Mouse (Mus musculus) brain, embryonic 14.5 days (tissue): ENCODE measurements at regions not wholly inside any gene's neighbourhood (a gene's known extent, or its start where the extent isn't known, plus 50 kb on each side); places are given as distances from the start of the nearest gene placed in this dataset.

Experiments
- DNase-seq: peaks from one replicate; pipeline ENCODE4 v3.0.0-alpha.2; 2011; ENCODE audit warnings: low read depth
- CTCF ChIP-seq: fragments of 200-500 bp; IDR thresholded peaks from 2 replicates; pipeline ENCODE4 v1.5.1; 2012; ENCODE audit warnings: inconsistent platforms, mild to moderate bottlenecking, moderate library complexity, borderline replicate concordance; ENCODE audit not compliant: insufficient read depth, insufficient read length; ENCODE audit errors: extremely low read depth
- POLR2A ChIP-seq: fragments of 200-500 bp; IDR thresholded peaks from 2 replicates; pipeline ENCODE4 v1.6.1; 2012; ENCODE audit warnings: mild to moderate bottlenecking, inconsistent platforms, borderline replicate concordance; ENCODE audit not compliant: poor library complexity, insufficient read depth, insufficient read length, severe bottlenecking; ENCODE audit errors: extremely low read depth

GRCm38 (mm10) chr15:74420550-74420949 lies 215.6 kb downstream of the Mroh4 start:
- TF ChIP-seq CTCF: no peak
- no peak for TF ChIP-seq POLR2A
- DNase-seq: no peak

GRCm38 (mm10) chr15:74418635-74419034 lies 217.5 kb downstream of the Mroh4 start:
- TF ChIP-seq CTCF (no peak), POLR2A (no peak)
- DNase-seq: no peak

- TF ChIP-seq CTCF (no peak), POLR2A (no peak)
- peak; percentile 76 for DNase-seq
Observed at GRCm38 (mm10) chr15:74413217-74413616, 222.9 kb downstream of the Mroh4 start.

- no peak for TF ChIP-seq POLR2A
- TF ChIP-seq CTCF: no peak
- no peak for DNase-seq
Observed at GRCm38 (mm10) chr15:74412261-74412660, 223.9 kb downstream of the Mroh4 start.

- no peak for DNase-seq
Observed at GRCm38 (mm10) chr15:74411097-74411496, 225.1 kb downstream of the Mroh4 start.

GRCm38 (mm10) chr15:74404866-74405265 lies 231.3 kb downstream of the Mroh4 start:
- TF ChIP-seq POLR2A (no peak), CTCF (no peak)

More at GRCm38 (mm10) chr15:74411097-74411496, 225.1 kb downstream of the Mroh4 start:
- peak; percentile 60 for TF ChIP-seq CTCF
- TF ChIP-seq POLR2A: no peak

DNA sequence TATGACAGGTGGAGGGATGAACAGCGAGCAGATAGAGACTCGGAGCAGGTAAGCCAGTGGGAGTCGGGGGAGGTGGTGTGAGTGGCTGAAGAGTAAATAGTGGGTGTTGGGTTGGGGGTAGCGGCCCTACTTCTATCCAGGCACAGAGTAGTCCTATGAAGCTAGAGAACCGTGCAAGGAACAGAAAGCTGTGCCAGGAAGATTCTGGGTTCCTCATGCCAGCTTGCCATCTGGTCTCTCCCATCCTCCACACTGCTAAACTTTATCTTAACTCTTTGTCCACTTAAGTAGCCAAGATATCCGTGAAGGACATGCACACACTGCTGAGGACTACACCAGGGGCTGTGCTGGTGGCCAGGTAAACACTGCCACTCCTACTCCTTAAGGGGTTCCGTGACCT lies 234.9 kb downstream of the Mroh4 start:
- DNase-seq: no peak
- TF ChIP-seq CTCF (no peak), POLR2A (no peak)

More at GRCm38 (mm10) chr15:74404866-74405265, 231.3 kb downstream of the Mroh4 start:
- DNase-seq: peak; percentile 65

GRCm38 (mm10) chr15:74396029-74396428 lies 240.1 kb downstream of the Mroh4 start:
- no peak for DNase-seq
- TF ChIP-seq CTCF (no peak), POLR2A (no peak)

DNA sequence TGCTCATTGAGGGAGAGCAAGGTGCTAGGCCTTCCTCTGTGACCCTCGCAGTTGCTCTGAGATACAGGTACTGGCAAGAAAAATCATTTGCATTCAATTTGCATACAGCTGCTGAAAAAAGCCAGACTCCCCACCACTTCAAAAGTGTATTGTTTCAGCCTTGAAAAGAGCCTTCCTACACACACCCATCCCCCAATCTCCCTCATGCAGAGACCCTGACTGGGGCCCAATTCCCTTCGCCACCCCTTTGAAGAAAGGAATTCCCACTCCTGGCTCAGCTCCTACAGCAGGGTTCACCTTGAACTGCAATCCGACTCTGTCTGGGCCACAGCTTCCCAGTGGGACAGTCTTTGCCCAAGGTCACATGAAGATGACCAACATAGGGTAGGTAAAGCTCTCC lies 248.6 kb downstream of the Mroh4 start:
- DNase-seq: peak; percentile 58
- TF ChIP-seq POLR2A (no peak), CTCF (no peak)

DNA sequence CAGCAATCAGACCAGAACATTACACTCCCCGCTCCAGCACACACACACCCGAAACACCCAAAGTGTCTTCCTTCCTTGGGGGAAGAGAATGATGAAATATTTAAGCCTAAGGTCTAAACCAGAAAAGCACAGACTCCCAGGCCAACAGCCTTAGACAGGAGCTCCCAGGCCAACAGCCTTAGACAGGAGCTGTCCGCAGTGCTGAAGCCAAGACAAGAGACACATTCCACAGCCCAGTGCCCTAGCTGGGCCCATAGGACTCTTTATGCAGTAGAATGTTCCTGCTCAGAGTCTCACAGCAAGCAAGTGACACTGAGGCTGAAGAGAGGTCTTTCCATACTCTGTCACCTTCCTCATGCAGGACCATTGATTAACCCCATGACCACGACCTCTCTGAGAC lies 253.6 kb downstream of the Mroh4 start:
- TF ChIP-seq CTCF (no peak), POLR2A (no peak)
- DNase-seq: peak; percentile 35

DNA sequence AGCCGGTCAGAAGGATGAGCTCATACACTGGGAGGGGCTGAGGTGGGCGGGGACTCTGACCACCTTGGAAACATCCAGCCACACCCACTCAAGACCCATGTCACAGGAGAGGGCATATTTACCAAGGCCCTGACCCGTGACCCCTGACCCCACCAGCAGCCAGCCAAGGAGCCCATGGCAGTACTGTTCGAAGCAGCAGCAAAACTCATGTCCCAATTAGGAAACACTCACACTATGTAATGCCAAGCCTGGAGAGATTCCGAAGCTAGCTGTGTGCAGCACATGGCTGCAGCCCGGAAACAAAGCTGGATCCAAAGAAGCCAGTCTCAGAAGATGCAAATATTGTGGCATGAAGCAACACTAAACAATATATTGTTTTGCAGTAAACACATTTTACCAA lies 256.8 kb downstream of the Mroh4 start:
- TF ChIP-seq POLR2A: no peak
- no peak for TF ChIP-seq CTCF
- peak; percentile 19 for DNase-seq

GRCm38 (mm10) chr15:74369461-74369860 lies 266.7 kb downstream of the Mroh4 start:
- TF ChIP-seq CTCF (no peak), POLR2A (no peak)
- DNase-seq: no peak

DNA sequence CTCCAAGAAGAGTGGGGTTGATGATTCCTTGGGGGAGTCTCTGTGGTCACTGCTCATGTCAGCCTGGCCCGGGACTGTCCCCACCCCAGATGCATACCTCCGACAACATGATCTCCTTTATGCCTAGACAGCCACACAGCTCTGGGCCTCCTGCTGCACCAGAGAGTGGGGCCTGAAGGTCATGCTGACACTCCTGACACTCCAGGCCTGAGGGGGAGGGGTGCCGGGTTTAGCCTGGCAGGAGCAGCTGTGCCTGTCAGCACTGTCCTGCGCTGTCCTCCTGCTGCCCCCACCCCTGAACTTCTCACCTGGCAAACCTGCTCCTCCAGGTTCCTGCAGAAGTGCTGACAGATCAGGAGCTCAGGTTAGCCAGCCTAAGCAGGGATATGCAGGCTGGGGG lies 288.2 kb downstream of the Mroh4 start:
- no peak for DNase-seq

GRCm38 (mm10) chr15:74343591-74343990 lies 292.6 kb downstream of the Mroh4 start:
- no peak for TF ChIP-seq CTCF
- no peak for TF ChIP-seq POLR2A
- peak; percentile 73 for DNase-seq

More for the DNA sequence above, 288.2 kb downstream of the Mroh4 start:
- TF ChIP-seq CTCF: no peak
- no peak for TF ChIP-seq POLR2A

DNA sequence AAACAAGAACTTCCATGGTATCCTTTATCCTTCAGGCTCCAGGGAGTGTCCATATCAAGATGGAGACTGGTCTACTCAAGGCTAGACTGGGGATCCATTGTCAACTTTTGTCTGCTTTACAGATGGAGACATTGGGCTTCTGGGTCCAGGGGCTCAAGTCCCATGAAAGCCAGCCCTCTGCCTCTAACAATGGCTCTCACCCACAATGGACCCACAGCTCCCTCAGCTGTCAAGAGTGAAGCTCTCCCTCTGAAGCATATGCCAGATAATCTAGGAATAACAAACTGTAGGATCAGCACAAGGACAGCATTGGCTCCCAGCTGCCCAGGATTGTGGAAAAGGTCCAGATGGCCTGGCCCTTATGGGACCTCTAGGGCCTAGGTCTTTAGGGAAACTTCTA lies 302.3 kb downstream of the Mroh4 start:
- no peak for DNase-seq
- no peak for TF ChIP-seq CTCF
- no peak for TF ChIP-seq POLR2A
